Mouse (Mus musculus) mesoderm, embryonic 11.5 days (tissue): ENCODE measurements around the gene Zfhx3.
A peak's percentile ranks its signal among the peaks of the same experiment; 100 is the strongest.

Source experiments
- DNase-seq: peaks from one replicate; pipeline ENCODE4 v3.0.0-alpha.2; 2012; ENCODE audit warnings: low read depth, low spot score

The Zfhx3 gene

GRCm38 (mm10) chr8:108742465-108742864 lies 800.0 kb downstream of the Zfhx3 start:
- DNase-seq, result no peak

GRCm38 (mm10) chr8:108743238-108743637 lies 800.8 kb downstream of the Zfhx3 start:
- no peak for DNase-seq

GRCm38 (mm10) chr8:108745551-108745950 lies 803.1 kb downstream of the Zfhx3 start:
- DNase-seq, result no peak

GRCm38 (mm10) chr8:108748095-108748494 lies 805.7 kb downstream of the Zfhx3 start:
- no peak for DNase-seq

GRCm38 (mm10) chr8:108748851-108749376 lies 806.5 kb downstream of the Zfhx3 start:
- peak; percentile 51 for DNase-seq

- no peak for DNase-seq
Measured at GRCm38 (mm10) chr8:108750806-108751205, 808.4 kb downstream of the Zfhx3 start.

GRCm38 (mm10) chr8:108754556-108754955 lies 812.1 kb downstream of the Zfhx3 start:
- DNase-seq, result no peak

GRCm38 (mm10) chr8:108755400-108756325 lies 813.2 kb downstream of the Zfhx3 start:
- DNase-seq, result peak; percentile 66

- peak; percentile 78 for DNase-seq
Measured at GRCm38 (mm10) chr8:108759511-108760330, 817.3 kb downstream of the Zfhx3 start.

- no peak for DNase-seq
Measured at GRCm38 (mm10) chr8:108760745-108761144, 818.3 kb downstream of the Zfhx3 start.

GRCm38 (mm10) chr8:108762567-108762966 lies 820.1 kb downstream of the Zfhx3 start:
- peak; percentile 37 for DNase-seq

GRCm38 (mm10) chr8:108764403-108765194 lies 822.2 kb downstream of the Zfhx3 start:
- DNase-seq, result no peak

- DNase-seq, result no peak
Measured at GRCm38 (mm10) chr8:108766102-108766501, 823.7 kb downstream of the Zfhx3 start.

- no peak for DNase-seq
Measured at GRCm38 (mm10) chr8:108768051-108768450, 825.6 kb downstream of the Zfhx3 start.

GRCm38 (mm10) chr8:108770334-108770733 lies 827.9 kb downstream of the Zfhx3 start:
- no peak for DNase-seq

GRCm38 (mm10) chr8:108773436-108773835 lies 831.0 kb downstream of the Zfhx3 start:
- DNase-seq, result no peak

GRCm38 (mm10) chr8:108778063-108778462 lies 835.6 kb downstream of the Zfhx3 start:
- no peak for DNase-seq

GRCm38 (mm10) chr8:108778551-108778950 lies 836.1 kb downstream of the Zfhx3 start:
- DNase-seq, result no peak

GRCm38 (mm10) chr8:108780766-108781165 lies 838.3 kb downstream of the Zfhx3 start:
- no peak for DNase-seq

GRCm38 (mm10) chr8:108781192-108781591 lies 838.7 kb downstream of the Zfhx3 start:
- DNase-seq, result no peak

GRCm38 (mm10) chr8:108783155-108783554 lies 840.7 kb downstream of the Zfhx3 start:
- no peak for DNase-seq
